Mouse (Mus musculus) spleen, adult 2 months (tissue): ENCODE measurements around the gene Cd300lf. TPM values are rescaled to one million over a fixed set of nuclear protein-coding genes. Genes with fewer than 3 reads are reported as not detected.

ENCODE experiments used
- DNase-seq, 2 experiments: peaks; one replicate each; pipeline versions ENCODE4 v3.0.0 to v3.0.0-alpha.2; 2012 to 2021; ENCODE audit warnings: low spot score in 2 of 2, low read depth in 1 of 2
- H3K27ac ChIP-seq: fragments of 200-500 bp; 2 replicates; pipeline ENCODE4 v1.5.1; 2012; ENCODE audit warnings: low read length, inconsistent platforms; ENCODE audit not compliant: insufficient read depth
- H3K27me3 ChIP-seq: fragments of 200-500 bp; 2 replicates; pipeline ENCODE4 v1.6.1; 2012; ENCODE audit warnings: mild to moderate bottlenecking, moderate library complexity, low read length, inconsistent platforms; ENCODE audit not compliant: control insufficient read depth, insufficient read depth
- H3K36me3 ChIP-seq: fragments of 200-500 bp; 2 replicates; pipeline ENCODE4 v1.6.1; 2012; ENCODE audit warnings: mild to moderate bottlenecking, low read length, inconsistent platforms; ENCODE audit not compliant: control insufficient read depth, insufficient read depth
- H3K4me1 ChIP-seq: fragments of 200-500 bp; 2 replicates; pipeline ENCODE4 v1.6.1; 2011; ENCODE audit warnings: inconsistent platforms; ENCODE audit not compliant: control insufficient read depth, insufficient read depth, insufficient read length
- H3K4me3 ChIP-seq: fragments of 200-500 bp; 2 replicates; pipeline ENCODE4 v1.5.1; 2011; ENCODE audit warnings: mild to moderate bottlenecking, inconsistent platforms; ENCODE audit not compliant: insufficient read depth, insufficient read length; ENCODE audit errors: extremely low read depth
- CTCF ChIP-seq: fragments of 200-500 bp; IDR thresholded peaks from 2 replicates; pipeline ENCODE4 v1.5.1; 2011; ENCODE audit warnings: mild to moderate bottlenecking, inconsistent platforms; ENCODE audit not compliant: insufficient read depth, insufficient read length, insufficient replicate concordance; ENCODE audit errors: extremely low read depth
- POLR2A ChIP-seq: fragments of 200-500 bp; IDR thresholded peaks from 2 replicates; pipeline ENCODE4 v1.6.1; 2011; ENCODE audit warnings: low read depth, low read length, inconsistent platforms
- WGBS: fragments of 180-500 bp; shearing (Covaris S2); methylation state at CpG from one replicate; pipeline ENCODE4 v1.1.7; 2018; 5-methylcytosine and 5-hydroxymethylcytosine counted together
- polyA plus RNA-seq: library from polyadenylated mRNA; depleted of rRNA; stranded (reverse); fragments of >200 nt; gene quantifications from 2 replicates; pipeline ENCODE4 v1.2.3, GENCODE M21; 2012

Gene Cd300lf
- polyA plus RNA-seq, 1 experiment, result 24.7 TPM

DNA sequence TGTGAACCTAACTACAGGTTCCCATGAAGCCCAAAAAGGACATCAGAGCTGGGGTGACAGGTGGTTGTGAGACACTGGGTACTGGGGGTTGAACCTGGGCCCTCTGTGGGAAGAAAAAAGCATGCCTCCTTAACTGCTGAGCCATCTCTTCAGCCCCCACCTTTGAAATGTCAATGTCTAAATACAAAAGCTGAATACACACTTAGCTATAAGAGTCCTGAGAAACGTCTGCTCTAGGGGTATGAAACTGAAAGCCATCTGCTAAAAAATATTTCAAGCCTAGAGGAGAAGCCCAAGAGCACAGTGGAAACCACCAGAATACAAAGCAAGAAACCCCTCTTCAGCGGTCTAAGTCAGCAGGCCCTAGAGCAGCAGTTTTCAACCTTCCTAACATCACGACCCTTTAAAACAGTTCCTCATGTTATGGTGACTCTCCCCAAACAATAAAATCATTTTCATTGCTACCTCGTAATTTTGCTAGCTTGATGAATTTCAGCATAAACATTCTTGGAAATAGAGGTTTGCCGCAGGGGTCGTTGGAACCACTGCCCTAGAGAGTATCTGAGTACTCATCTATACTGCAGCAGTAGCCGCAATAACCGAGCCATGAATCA lies 1.9 kb downstream of the Cd300lf start:
- H3K27ac ChIP-seq, result no peak overlapping the region
- no peaks in the 10 kb centered on the region for H3K27me3 ChIP-seq
- peaks cover 6% of the 10 kb centered on the region; the same call in 1 of the 2 replicates for H3K4me1 ChIP-seq
- TF ChIP-seq CTCF (no peak), POLR2A (no peak)
- WGBS, result 63% methylated on average over 8 of the region's 8 CpGs
- no peak overlapping the region for H3K4me3 ChIP-seq
- H3K36me3 ChIP-seq, result no peaks in the 10 kb centered on the region
- DNase-seq, result no peak

- peaks cover 6% of the 10 kb centered on the region; the same call in 1 of the 2 replicates for H3K4me1 ChIP-seq
- WGBS, result 87% methylated on average over 13 of the region's 13 CpGs
- no peak overlapping the region for H3K4me3 ChIP-seq
- DNase-seq, result no peak
- TF ChIP-seq POLR2A, result no peak
- TF ChIP-seq CTCF, result no peak
- H3K27me3 ChIP-seq, result no peaks in the 10 kb centered on the region
- H3K27ac ChIP-seq, result no peak overlapping the region
- H3K36me3 ChIP-seq, result no peaks in the 10 kb centered on the region
These were observed 4.2 kb downstream of the Cd300lf start for GRCm38 (mm10) chr11:115129508-115130126.

DNA sequence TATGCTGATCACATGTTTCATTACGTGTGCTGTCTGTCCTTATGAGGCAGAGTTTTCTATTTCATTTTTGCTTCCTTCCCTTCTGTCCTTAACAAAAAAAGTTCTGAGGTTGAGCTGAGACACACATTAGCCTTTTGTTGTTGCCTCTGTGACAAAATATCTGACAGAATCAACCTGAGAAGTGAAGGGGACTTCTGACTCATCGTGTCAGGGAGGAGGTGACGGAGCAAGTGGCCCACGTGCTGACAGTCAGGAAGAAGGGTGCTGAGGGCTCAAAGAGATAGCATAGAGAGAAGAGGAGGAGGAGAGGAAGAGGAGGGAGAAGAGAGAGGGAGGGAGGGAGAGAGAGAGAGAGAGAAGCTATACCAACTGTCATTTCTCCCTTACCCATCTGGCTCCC lies 5.3 kb downstream of the Cd300lf start:
- Histone ChIP-seq H3K4me3 (no peak overlapping the region), H3K4me1 (no peaks in the 10 kb centered on the region; the same call in 1 of the 2 replicates), H3K27ac (no peak overlapping the region), H3K36me3 (no peaks in the 10 kb centered on the region), H3K27me3 (no peaks in the 10 kb centered on the region)
- 37% methylated on average over 4 of the region's 4 CpGs for WGBS
- DNase-seq, result no peak
- TF ChIP-seq POLR2A, result no peak
- TF ChIP-seq CTCF, result no peak

DNA sequence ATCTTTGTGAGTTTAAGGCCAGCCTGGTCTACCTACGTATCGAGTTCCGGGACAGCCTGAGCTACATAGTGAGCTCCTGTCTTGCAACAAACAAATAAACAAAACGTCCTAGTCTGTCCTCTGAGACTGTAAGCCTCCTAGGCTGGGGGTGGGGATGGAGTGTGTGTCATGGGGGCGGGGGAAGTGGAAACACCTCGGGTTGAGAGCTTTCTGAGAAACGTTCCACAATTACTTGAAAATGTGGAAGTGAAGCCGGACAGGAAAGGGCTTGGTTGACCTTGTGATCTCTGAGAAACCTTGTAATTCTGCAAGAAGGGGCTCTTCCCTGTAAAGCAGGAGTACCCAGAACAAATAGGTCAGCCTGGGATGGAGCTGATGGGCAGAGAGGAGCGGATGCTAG lies 14.4 kb downstream of the Cd300lf start:
- TF ChIP-seq POLR2A (no peak), CTCF (no peak)
- DNase-seq, result no peak
- Histone ChIP-seq H3K36me3 (no peaks in the 10 kb centered on the region), H3K27me3 (no peaks in the 10 kb centered on the region), H3K4me3 (no peak overlapping the region), H3K27ac (no peak overlapping the region), H3K4me1 (peaks cover 6% of the 10 kb centered on the region; the same call in 1 of the 2 replicates)
- 45% methylated on average over 9 of the region's 9 CpGs for WGBS

- Histone ChIP-seq H3K27me3 (no peaks in the 10 kb centered on the region), H3K4me1 (no peaks in the 10 kb centered on the region), H3K36me3 (no peaks in the 10 kb centered on the region), H3K27ac (no peak overlapping the region), H3K4me3 (no peak overlapping the region)
- TF ChIP-seq POLR2A (no peak), CTCF (no peak)
- no peak for DNase-seq
- WGBS, result 66% methylated on average over 3 of the region's 3 CpGs
These were observed 21.6 kb downstream of the Cd300lf start for GRCm38 (mm10) chr11:115112196-115112595.

DNA sequence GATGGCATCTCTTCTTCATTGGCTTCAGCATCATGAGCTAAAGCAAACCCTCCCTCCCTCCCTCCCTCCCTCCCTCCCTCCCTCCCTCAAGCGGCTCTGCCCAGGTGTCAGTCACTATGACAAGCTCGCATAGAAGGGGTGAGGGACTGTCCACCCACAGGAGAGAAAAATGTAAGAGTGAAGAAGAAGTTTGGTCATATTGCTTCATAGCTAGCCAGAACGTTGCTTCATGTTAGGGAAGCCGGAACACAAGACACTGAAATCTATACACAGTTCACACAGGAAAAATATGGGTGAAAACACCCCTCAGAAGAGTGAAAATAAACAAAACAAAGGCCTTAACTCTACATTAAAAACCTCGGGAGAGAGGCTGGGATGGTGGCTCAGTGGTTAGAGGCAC lies 23.5 kb downstream of the Cd300lf start:
- no peak overlapping the region for H3K27ac ChIP-seq
- H3K36me3 ChIP-seq, result no peaks in the 10 kb centered on the region
- WGBS, result 54% methylated on average over 4 of the region's 5 CpGs
- H3K4me3 ChIP-seq, result no peak overlapping the region
- no peaks in the 10 kb centered on the region for H3K27me3 ChIP-seq
- no peak for TF ChIP-seq POLR2A
- TF ChIP-seq CTCF, result no peak
- no peak for DNase-seq
- H3K4me1 ChIP-seq, result no peaks in the 10 kb centered on the region; the same call in 1 of the 2 replicates

DNA sequence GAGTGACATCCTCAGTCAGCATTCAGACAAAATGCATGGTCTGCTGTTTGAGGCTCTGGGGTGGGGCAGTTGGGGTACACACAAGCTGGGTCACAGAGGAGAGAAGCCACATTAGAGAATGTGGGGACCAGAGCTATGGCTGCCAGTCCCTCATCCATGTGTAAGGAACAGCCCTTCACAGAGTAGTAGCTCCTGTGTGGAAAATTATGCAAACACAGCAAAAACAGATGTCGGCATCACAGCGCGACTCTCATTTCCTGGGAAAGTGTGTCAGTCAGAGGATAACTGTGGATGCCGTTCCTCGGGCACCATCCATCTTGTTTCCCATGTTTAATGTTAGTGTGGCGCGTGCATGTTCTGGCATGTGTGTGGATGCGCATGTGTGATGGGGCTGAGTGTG lies 25.6 kb downstream of the Cd300lf start:
- no peak for TF ChIP-seq POLR2A
- no peak for TF ChIP-seq CTCF
- WGBS, result 88% methylated on average over 8 of the region's 8 CpGs
- no peak for DNase-seq
- H3K36me3 ChIP-seq, result no peaks in the 10 kb centered on the region
- H3K4me1 ChIP-seq, result no peaks in the 10 kb centered on the region; the same call in 1 of the 2 replicates
- no peak overlapping the region for H3K4me3 ChIP-seq
- no peaks in the 10 kb centered on the region for H3K27me3 ChIP-seq
- no peak overlapping the region for H3K27ac ChIP-seq
